Mouse (Mus musculus): ENCODE data around the gene Aasdh. TPM values are rescaled to one million over a fixed set of nuclear protein-coding genes. Genes with fewer than 3 reads are reported as not detected.
"Not testable (repeated sequence)": the region's sequence is repeated elsewhere in the genome, so short reads cannot be mapped to it uniquely, and the experiment has no call there.

The Aasdh gene
- total and polyA plus RNA-seq, 2 experiments from 2014 or later, result 13.3 to 18.8 TPM

- 97% methylated on average over 8 of the region's 8 CpGs for WGBS
- no peak for TF ChIP-seq CTCF (IDR thresholded peaks at IDR 0.05; ENCODE audit: low read depth)
- Histone ChIP-seq H3K36me3 (ENCODE audit: insufficient read depth) (peaks cover 4% of the 10 kb centered on the region; the same call in 1 of the 2 replicates), H3K9me3 (ENCODE audit: low read length) (no peaks in the 10 kb centered on the region), H3K27ac (ENCODE audit: low read depth, low read length) (no peak overlapping the region), H3K4me3 (ENCODE audit: low read depth, low read length) (no peak overlapping the region), H3K4me1 (ENCODE audit: insufficient read depth) (no peaks in the 10 kb centered on the region), H3K4me2 (ENCODE audit: low read depth) (no peak overlapping the region), H3K9ac (no peak overlapping the region), H3K27me3 (ENCODE audit: insufficient read depth, low read length) (no peaks in the 10 kb centered on the region)
- ATAC-seq, result no peak
- no peak for DNase-seq
Measured at GRCm38 (mm10) chr5:76939717-76940116, 34.4 kb upstream of the Aasdh start.

DNA sequence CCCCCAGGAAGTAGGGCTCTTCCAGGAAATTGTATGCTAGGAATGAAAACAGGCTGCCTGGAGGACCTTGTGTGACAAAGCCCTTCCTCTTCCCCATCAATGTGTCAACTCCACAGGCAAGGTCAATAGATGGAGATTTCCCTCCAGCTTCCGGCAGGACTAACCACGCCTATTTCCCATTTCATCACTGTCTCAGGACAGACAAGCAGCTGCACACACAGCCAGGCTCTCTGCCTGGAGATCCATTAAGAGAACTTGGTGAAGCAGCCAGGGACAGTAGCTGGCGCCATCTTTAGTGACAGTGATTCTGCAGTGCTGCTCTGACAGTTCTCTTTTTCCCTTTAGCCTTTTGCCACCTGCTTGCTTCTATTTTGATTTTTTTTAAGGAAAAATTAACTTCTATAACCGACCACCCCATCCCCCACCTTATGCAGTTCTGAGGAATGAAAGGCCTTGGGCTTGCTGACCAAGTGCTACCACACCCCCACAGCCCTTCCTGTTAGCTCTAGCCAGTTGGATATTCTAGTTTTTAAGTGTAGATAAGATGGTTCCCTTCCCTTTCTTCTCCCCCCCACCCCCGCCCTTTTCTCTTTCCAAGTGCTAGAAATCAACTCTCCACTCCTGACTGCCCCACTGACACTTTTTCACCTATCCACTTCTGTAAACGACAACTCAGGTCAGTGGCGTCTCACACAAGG, 24.0 kb upstream of the Aasdh start:
- Histone ChIP-seq H3K36me3 (ENCODE audit: insufficient read depth) (peaks cover 20% of the 10 kb centered on the region), H3K9me3 (ENCODE audit: low read length) (no peaks in the 10 kb centered on the region), H3K27ac (ENCODE audit: low read depth, low read length) (no peak overlapping the region), H3K4me1 (ENCODE audit: insufficient read depth) (no peaks in the 10 kb centered on the region), H3K27me3 (ENCODE audit: insufficient read depth, low read length) (no peaks in the 10 kb centered on the region), H3K4me2 (ENCODE audit: low read depth) (no peak overlapping the region), H3K4me3 (ENCODE audit: low read depth, low read length) (no peak overlapping the region), H3K9ac (no peak overlapping the region)
- no peak for DNase-seq
- ATAC-seq, result no peak
- WGBS, result 89% methylated on average over 7 of the region's 7 CpGs
- no peak for TF ChIP-seq CTCF (IDR thresholded peaks at IDR 0.05; ENCODE audit: low read depth)

DNA sequence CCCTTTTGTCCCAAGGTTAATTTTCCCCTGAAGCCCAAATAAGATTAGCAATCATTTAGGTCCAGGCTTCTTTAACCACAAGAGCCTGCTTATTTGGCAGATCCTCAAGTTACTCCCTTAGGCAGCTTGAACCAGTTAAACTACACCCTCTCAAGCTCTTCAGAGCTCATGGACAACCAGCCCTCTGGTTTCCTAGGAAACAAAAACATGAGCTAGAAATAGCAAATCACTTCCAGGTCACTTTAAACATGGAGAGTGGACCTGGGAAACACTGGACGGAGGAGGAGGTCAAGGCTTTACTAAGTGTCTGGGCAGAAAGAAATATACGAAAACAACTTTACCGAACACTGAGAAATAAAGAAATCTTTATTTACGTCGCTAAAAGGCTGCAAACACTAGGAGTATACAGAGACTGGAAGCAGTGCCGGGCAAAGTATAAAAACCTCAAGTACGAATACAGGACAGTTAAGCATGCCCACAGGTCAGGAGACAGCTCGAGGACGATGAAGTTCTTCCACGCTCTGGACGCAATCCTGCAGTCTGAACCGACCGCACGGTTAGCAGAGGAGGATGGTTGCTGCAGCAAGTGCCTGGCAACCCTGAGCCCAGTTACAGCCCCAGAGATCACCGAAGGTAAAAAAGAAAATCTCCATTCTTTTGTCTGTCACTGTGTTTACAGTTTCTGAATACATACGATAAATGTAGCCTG, 23.0 kb upstream of the Aasdh start:
- peak; percentile 61 for ATAC-seq
- no peak for TF ChIP-seq CTCF (IDR thresholded peaks at IDR 0.05; ENCODE audit: low read depth)
- Histone ChIP-seq H3K4me3 (ENCODE audit: low read depth, low read length) (no peak overlapping the region), H3K9me3 (ENCODE audit: low read length) (no peaks in the 10 kb centered on the region), H3K4me1 (ENCODE audit: insufficient read depth) (no peaks in the 10 kb centered on the region), H3K4me2 (ENCODE audit: low read depth) (no peak overlapping the region), H3K36me3 (ENCODE audit: insufficient read depth) (peaks cover 24% of the 10 kb centered on the region), H3K27ac (ENCODE audit: low read depth, low read length) (peak overlapping the region; percentile 29; the same call in 1 of the 2 replicates), H3K9ac (no peak overlapping the region), H3K27me3 (ENCODE audit: insufficient read depth, low read length) (no peaks in the 10 kb centered on the region)
- DNase-seq, result peak; percentile 18
- WGBS, result 82% methylated on average over 16 of the region's 16 CpGs

GRCm38 (mm10) chr5:76924296-76924695, 19.0 kb upstream of the Aasdh start:
- Histone ChIP-seq H3K4me1 (ENCODE audit: insufficient read depth) (no peaks in the 10 kb centered on the region), H3K9me3 (ENCODE audit: low read length) (no peaks in the 10 kb centered on the region), H3K27me3 (ENCODE audit: insufficient read depth, low read length) (no peaks in the 10 kb centered on the region), H3K9ac (no peak overlapping the region), H3K27ac (ENCODE audit: low read depth, low read length) (no peak overlapping the region), H3K4me3 (ENCODE audit: low read depth, low read length) (no peak overlapping the region), H3K4me2 (ENCODE audit: low read depth) (no peak overlapping the region), H3K36me3 (ENCODE audit: insufficient read depth) (peaks cover 42% of the 10 kb centered on the region)
- ATAC-seq (no peak), DNase-seq (no peak)
- no peak for TF ChIP-seq CTCF (IDR thresholded peaks at IDR 0.05; ENCODE audit: low read depth)
- 69% methylated on average over 1 of the region's 1 CpGs for WGBS

DNA sequence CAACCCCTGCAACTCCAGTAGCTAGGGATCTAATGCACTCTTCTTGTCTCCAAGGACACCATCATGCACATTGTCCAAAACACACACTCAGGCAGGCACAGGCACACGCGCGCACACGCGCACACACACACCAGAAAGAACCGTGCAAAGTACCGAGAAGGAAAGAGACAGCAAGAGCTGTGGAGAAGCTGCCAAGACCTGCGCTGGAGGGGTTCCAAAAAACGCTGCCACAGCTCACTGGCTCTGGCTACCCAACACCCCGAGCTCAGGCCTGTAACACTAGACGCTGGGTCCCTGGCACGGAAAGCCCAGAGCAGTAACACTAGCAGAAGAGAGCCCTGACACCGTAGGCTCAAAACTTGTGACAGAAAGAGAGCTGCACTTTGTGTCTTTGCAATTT, 18.1 kb upstream of the Aasdh start:
- H3K4me1 ChIP-seq (ENCODE audit: insufficient read depth), result no peaks in the 10 kb centered on the region
- H3K36me3 ChIP-seq (ENCODE audit: insufficient read depth), result peaks cover 46% of the 10 kb centered on the region
- no peak for TF ChIP-seq CTCF (IDR thresholded peaks at IDR 0.05; ENCODE audit: low read depth)
- DNase-seq (peak; percentile 18), ATAC-seq (peak; percentile 18; the same call in 1 of the 2 replicates)
- H3K9ac ChIP-seq, result no peak overlapping the region
- no peak overlapping the region for H3K4me3 ChIP-seq (ENCODE audit: low read depth, low read length)
- WGBS, result 62% methylated on average over 13 of the region's 13 CpGs
- H3K4me2 ChIP-seq (ENCODE audit: low read depth), result no peak overlapping the region
- no peaks in the 10 kb centered on the region for H3K27me3 ChIP-seq (ENCODE audit: insufficient read depth, low read length)
- no peak overlapping the region for H3K27ac ChIP-seq (ENCODE audit: low read depth, low read length)
- no peaks in the 10 kb centered on the region for H3K9me3 ChIP-seq (ENCODE audit: low read length)

DNA sequence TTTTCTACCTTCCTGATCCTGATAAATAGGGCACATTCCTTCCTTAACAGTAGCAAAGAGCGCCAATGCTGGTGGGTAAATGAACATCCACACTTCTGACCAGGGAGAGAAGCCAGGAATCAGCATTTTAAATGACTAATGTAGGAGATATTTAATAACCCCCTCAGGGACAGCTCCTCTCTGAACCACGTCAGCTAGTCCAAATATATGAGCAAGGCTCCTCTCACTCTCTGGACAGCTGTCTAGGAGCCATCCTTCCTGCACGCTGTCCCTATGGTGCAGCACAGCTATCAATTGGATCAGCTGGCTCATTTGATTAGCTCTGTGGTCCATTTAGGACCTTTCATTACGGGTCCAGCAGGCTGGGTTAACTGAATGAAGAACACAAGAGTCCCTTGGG, 17.5 kb upstream of the Aasdh start:
- no peak for ATAC-seq

DNA sequence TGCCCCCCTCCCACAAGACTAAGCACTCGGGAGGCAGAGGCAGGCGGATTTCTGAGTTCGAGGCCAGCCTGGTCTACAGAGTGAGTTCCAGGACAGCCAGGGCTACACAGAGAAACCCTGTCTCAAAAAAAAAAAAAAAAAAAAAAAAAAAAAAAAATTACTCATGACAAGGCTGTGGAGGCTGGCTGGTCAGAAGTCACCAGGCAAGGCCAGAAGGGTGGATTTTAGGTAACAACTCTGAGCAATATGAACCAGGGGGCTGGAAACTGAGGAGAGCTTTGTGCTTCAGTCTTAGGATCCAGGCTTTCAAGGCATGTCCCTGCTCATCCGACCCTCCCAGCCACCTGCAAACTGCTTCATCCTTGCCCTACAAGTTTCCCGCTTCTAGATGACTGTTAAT, 7.2 kb upstream of the Aasdh start:
- not testable (repeated sequence) for H3K9me3 ChIP-seq (ENCODE audit: low read length); H3K4me2 ChIP-seq (ENCODE audit: low read depth); H3K4me1 ChIP-seq (ENCODE audit: insufficient read depth); H3K27ac ChIP-seq (ENCODE audit: low read depth, low read length); DNase-seq; H3K27me3 ChIP-seq (ENCODE audit: insufficient read depth, low read length); H3K4me3 ChIP-seq (ENCODE audit: low read depth, low read length); ATAC-seq; H3K9ac ChIP-seq
- peaks cover 14% of the 10 kb centered on the region; the same call in 1 of the 2 replicates for H3K36me3 ChIP-seq (ENCODE audit: insufficient read depth)
- 97% methylated on average over 5 of the region's 5 CpGs for WGBS

More for the DNA sequence above, 17.5 kb upstream of the Aasdh start:
- no peak overlapping the region for H3K4me3 ChIP-seq (ENCODE audit: low read depth, low read length)
- no peak overlapping the region for H3K4me2 ChIP-seq (ENCODE audit: low read depth)
- H3K9ac ChIP-seq, result no peak overlapping the region
- H3K9me3 ChIP-seq (ENCODE audit: low read length), result no peaks in the 10 kb centered on the region
- no peak overlapping the region for H3K27ac ChIP-seq (ENCODE audit: low read depth, low read length)
- TF ChIP-seq CTCF (IDR thresholded peaks at IDR 0.05; ENCODE audit: low read depth), result no peak
- H3K27me3 ChIP-seq (ENCODE audit: insufficient read depth, low read length), result no peaks in the 10 kb centered on the region
- no peaks in the 10 kb centered on the region for H3K4me1 ChIP-seq (ENCODE audit: insufficient read depth)
- DNase-seq, result no peak
- WGBS, result 93% methylated on average over 4 of the region's 4 CpGs
- peaks cover 50% of the 10 kb centered on the region for H3K36me3 ChIP-seq (ENCODE audit: insufficient read depth)
